ENCODE assay signal across 7 mouse cellular contexts in the genomic region with DNA sequence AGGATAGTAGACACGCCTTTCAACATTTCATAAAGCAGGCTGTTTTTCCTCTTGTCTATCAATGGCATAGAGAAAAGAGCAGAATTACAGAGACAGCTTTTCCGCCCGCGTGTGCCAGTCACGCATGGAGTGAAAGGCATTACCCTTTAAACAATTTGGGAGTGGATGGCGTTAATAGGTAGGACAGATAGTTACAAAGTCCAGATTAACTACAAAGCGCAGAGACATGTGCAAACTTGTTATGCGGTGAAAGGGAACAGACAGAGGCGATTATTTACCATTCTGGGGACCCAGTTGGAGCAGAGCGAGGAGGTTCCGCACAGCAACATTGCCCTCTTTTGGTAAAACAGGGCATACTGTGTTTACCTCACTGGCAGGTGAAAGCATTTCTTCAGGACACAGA.
A peak's percentile ranks its signal among the peaks of the same experiment; 100 is the strongest.
DNase-seq lines count a peak whose midpoint lies in the region; ATAC-seq lines count a peak whose summit lies in the region.

No protein-coding gene starts in this region.

- H3K9me3 ChIP-seq in midbrain, embryonic 11.5 days (ENCODE audit: control insufficient read depth, low read length) = no peaks in the 10 kb centered on the region
- no peaks in the 10 kb centered on the region for H3K9me3 ChIP-seq in stomach, embryonic 16.5 days (replicated peaks; ENCODE audit: control insufficient read depth, low read length)

- H3K27ac ChIP-seq in midbrain, embryonic 11.5 days (ENCODE audit: low read depth, low read length) = no peak overlapping the region
- H3K27ac ChIP-seq in stomach, embryonic 16.5 days (ENCODE audit: low read length) = no peak overlapping the region

- no peaks in the 10 kb centered on the region for H3K36me3 ChIP-seq in midbrain, embryonic 11.5 days (ENCODE audit: control insufficient read depth, insufficient read depth, low read length)
- no peaks in the 10 kb centered on the region for H3K36me3 ChIP-seq in stomach, embryonic 16.5 days (ENCODE audit: control insufficient read depth, insufficient read depth, low read length)

- peaks cover 4% of the 10 kb centered on the region; the same call in 1 of the 2 replicates for H3K4me1 ChIP-seq in midbrain, embryonic 11.5 days (ENCODE audit: control insufficient read depth, insufficient read depth, low read length)
- 0 out of 2 replicates have a peak, but pooled peaks cover 5% of the 10 kb centered on the region for H3K4me1 ChIP-seq in stomach, embryonic 16.5 days (ENCODE audit: control insufficient read depth, insufficient read depth, low read length)

- intact Hi-C loops in left cerebral cortex, postnatal 36 days (cut with DNase I) = loop anchor here (5.0 kb wide), 2 partner anchors 581 to 1581 kb away; no protein-coding TSS in a partner anchor

- H3K9ac ChIP-seq in midbrain, embryonic 11.5 days (ENCODE audit: low read length) = peak overlapping the region; percentile 48; the same call in 1 of the 2 replicates
- peak overlapping the region; percentile 46; the same call in 1 of the 2 replicates for H3K9ac ChIP-seq in stomach, embryonic 16.5 days (ENCODE audit: low read length)

- DNase-seq in adipocyte (ENCODE audit: low spot score) = peak; percentile 7
- DNase-seq in cerebellum, adult 9-11 months = peak; percentile 57
- DNase-seq in frontal cortex, postnatal 25 days (ENCODE audit: low spot score in 2 of 2) = peak; percentile 3 to 16
- peak; percentile 16 for DNase-seq in kidney, adult 18-20 months
- peak; percentile 35 to 47 for DNase-seq in left cerebral cortex, postnatal 36 days (ENCODE audit: low spot score in 2 of 2)
- DNase-seq in midbrain, embryonic 11.5 days (ENCODE audit: low spot score, missing footprints) = peak; percentile 95

- peaks cover 17% of the 10 kb centered on the region for H3K27me3 ChIP-seq in midbrain, embryonic 11.5 days (ENCODE audit: control insufficient read depth, insufficient read depth, low read length)
- no peaks in the 10 kb centered on the region for H3K27me3 ChIP-seq in stomach, embryonic 16.5 days (ENCODE audit: control insufficient read depth, insufficient read depth, low read length)

- ATAC-seq in midbrain, embryonic 11.5 days (ENCODE audit: low FRiP score) = peak; percentile 89
- peak; percentile 74; the same call in 1 of the 2 replicates for ATAC-seq in stomach, embryonic 16.5 days (ENCODE audit: insufficient read depth, low FRiP score)

- peak overlapping the region; percentile 17 for H3K4me3 ChIP-seq in midbrain, embryonic 11.5 days (ENCODE audit: low read depth, low read length)
- peak overlapping the region; percentile 43 for H3K4me3 ChIP-seq in stomach, embryonic 16.5 days (replicated peaks; ENCODE audit: low read length)

- WGBS in midbrain, embryonic 11.5 days = 5% methylated on average over 11 of the region's 11 CpGs
- WGBS in stomach, embryonic 16.5 days = 6% methylated on average over 11 of the region's 11 CpGs

- H3K4me2 ChIP-seq in midbrain, embryonic 11.5 days = peak overlapping the region; percentile 48
- H3K4me2 ChIP-seq in stomach, embryonic 16.5 days (ENCODE audit: low read depth, low read length) = peak overlapping the region; percentile 62

Comparison
In these comparisons a context has a peak if more than half of its experiments do, and no peak if none do; other contexts are left out.
1. DNase-seq: peak in every context shown above with its lines; median percentile 95 in midbrain, embryonic 11.5 days; 57 in cerebellum, adult 9-11 months; 41 in left cerebral cortex, postnatal 36 days; 16 in kidney, adult 18-20 months; 10 in frontal cortex, postnatal 25 days; 7 in adipocyte.